Mouse (Mus musculus): Measurements from ENCODE around the gene Usp46.
"Not testable (repeated sequence)": the region's sequence is repeated elsewhere in the genome, so short reads cannot be mapped to it uniquely, and the experiment has no call there.

Gene Usp46

GRCm38 (mm10) chr5:74067831-74068713 is at the start of gene Usp46:
Gene Usp46 (minus strand): TSS chr5:74068431.
- peak; percentile 38 for DNase-seq (ENCODE audit: low read depth, low spot score)

DNA sequence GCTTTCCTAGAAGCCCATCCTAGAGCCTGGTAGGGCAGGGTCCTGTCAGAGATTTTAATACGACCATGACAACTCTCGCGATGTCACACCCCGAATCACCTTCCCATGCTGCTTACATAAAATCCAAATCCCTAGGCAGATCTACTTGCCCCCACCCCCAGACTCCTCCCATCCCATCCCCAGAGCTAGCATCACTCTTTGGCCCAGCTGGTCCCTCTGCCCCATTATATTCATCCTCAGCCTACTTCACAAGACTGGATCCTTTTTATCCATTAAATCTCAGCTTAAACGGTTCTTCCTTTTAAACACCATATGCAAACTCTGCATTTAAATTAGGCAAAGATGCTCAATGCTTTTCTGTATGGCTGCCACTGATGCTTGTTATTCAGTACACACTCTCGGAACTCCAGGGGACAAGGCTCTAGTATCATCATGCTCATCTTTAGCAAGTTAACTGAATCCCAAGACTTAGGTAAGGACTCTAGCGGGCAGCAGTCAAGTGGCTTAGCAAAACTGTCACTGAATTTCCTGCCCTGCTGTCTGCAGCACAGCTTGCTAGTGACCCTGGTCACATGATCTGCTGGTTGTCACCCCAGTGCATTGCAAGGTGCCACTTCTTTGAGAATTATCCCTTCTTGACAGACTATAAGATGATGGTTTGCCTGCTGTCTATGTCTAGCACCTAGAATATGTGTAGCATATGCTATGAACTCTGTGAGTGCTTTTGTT is 45.9 kb upstream of the Usp46 start:
- no peak for DNase-seq (ENCODE audit: low read depth, low spot score)

- DNase-seq (ENCODE audit: low read depth, low spot score) = no peak
These were observed 37.2 kb upstream of the Usp46 start for GRCm38 (mm10) chr5:74105445-74105844.

DNA sequence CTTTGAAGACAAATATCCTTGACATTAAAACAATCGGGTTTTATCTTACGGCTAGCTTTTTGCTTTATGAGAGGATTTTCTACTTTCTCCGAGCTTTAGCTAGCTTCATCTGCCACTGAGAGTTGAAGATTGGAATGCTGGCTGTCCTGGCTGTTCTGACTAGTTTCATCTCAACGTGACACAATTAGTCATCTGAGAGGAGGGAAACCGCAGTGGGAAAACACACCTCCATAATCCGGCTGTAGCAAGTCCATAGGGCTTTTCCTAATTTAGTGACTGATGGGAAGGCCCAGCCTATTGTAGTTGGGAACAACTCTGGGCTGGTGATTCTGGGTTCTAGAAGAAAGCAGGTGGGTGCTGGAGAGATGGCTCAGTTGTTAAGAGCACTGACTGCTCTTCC is 33.5 kb upstream of the Usp46 start:
- no peak for DNase-seq (ENCODE audit: low read depth, low spot score)

DNA sequence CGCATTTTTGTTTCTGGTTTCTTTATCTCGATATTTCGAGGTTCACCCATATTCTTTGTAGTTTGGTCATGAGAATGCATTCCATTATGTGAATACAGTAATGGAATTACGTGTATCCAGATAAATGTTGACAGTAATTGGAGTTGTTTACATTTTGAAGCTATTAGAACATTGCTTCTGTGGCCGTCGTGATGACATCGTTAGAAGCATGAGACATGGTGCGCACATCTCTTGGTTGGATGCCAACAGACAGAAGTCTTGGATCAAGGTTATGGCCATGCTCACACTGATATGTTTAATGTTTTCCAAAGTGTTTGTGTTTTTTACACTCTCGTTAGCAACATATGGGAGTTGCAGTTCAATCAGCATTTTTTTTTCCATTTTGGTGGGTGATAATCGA is 30.8 kb upstream of the Usp46 start:
- DNase-seq (ENCODE audit: low read depth, low spot score) = no peak

DNA sequence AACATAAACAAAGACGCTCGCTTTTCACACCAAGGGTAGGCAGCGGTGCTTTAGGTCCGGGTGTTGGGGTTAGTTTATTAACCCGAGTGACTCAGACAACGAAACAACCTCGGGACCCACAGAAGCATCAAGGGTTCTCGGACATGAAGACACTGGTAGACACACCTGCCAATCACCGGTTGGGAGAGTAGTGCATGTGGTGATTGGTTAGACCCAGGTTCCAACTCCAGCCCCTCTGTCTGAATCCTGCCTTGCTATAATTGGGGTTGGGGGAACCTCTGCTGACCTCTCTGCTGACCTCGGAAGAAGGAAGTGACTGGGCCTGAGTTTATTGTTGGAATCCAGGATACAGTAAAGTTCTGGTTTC is 29.6 kb upstream of the Usp46 start:
- DNase-seq (ENCODE audit: low read depth, low spot score) = no peak

DNA sequence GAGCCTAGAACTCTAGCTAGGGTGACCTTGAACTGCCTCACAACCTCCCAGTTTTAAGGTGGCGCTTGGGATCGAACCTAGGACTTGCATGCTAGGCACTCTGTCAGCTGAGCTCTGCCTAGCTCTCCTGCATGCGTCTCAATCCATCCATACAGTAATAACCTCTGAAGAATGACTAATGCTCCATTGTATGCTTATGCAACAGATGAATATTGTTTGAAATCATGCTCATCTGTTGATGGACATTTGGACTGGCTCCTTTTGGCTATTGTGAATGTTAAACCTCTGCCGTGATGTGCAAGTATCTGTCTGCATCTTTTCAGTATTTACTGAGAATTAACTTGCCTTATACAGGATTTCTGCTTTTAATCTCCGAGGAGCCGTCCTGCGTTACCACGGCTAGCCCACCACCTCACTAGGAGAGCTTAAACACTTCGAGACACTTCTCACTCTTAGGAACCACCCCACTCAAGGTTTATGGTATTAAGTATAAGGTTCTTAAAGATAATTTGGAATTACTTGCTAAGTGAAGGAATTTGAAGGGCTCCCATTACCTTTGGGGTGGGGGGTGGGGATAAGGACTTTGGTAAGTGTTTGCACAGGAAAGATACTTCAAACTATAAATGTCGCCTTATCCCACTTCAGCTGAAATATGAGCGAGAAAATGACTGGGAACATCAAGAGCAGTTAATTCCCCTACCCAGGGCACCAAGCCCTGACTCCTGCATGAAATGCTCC is 29.1 kb upstream of the Usp46 start:
- DNase-seq (ENCODE audit: low read depth, low spot score) = no peak

DNA sequence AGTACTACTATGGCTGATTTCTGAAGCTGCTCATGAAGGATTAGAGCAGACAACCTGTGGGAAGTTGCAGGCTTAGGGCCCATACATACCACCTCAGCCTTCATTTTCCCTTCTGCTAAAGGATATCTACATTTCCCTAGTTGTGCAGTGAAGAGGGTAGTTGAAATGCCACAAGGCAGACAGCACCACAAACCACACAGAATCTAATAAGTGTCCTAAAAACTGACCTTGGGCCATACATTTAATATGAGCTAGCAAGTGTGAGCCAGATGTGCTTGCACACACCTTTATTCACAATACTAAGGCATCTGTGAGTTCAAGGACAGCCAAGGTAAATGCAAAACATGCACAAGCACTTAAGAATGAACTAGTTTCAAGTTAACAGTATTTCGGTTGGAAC is 27.8 kb upstream of the Usp46 start:
- no peak for DNase-seq (ENCODE audit: low read depth, low spot score)

- no peak for DNase-seq (ENCODE audit: low read depth, low spot score)
These were observed 27.4 kb upstream of the Usp46 start for GRCm38 (mm10) chr5:74095611-74096010.

- DNase-seq (ENCODE audit: low read depth, low spot score) = no peak
These were observed 26.7 kb upstream of the Usp46 start for GRCm38 (mm10) chr5:74094841-74095437.

DNA sequence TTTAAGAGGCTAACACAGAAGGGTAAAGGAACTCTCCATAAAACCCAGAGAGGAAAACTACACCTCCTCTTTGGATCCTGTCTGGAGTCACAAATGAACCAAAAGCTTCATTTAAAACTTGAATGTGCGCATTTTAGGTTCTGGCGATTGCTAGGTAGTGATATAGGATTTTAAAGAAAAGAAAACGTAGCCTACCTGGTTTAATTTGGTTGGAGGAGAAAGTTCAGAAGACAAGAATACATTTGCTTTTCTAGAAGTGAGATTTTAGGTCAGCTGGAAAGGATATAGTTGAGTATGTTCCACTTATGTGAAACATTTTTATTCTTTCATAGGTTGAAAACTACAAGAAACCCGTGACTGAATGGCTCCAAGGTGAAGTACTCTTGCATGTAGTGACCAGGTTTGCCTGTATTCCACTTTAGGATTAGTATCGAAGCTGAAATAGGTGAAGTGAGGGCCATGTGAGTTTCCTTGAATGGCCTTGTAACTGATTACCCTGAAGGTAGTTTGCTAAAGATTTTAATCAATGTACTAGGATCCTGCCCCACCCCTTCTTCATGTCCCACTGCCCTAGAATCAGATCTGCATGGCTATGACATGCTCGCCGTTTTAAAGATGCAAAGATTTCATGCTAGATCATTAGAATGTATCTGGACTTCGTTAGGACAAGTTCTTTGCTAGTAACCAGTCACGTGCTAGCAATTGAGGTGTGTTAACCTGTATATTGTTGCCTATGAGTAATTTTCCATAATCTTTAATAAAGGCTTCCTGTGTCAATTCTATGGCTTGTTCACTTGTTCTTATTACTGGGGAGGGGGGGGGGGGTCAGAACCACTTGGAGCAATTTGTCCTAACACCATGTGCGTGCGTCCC is 25.6 kb upstream of the Usp46 start:
- DNase-seq (ENCODE audit: low read depth, low spot score) = no peak

GRCm38 (mm10) chr5:74092833-74093555 is 24.8 kb upstream of the Usp46 start:
- peak; percentile 77 for DNase-seq (ENCODE audit: low read depth, low spot score)

- DNase-seq (ENCODE audit: low read depth, low spot score) = no peak
These were observed 24.2 kb upstream of the Usp46 start for GRCm38 (mm10) chr5:74092481-74092832.

- DNase-seq (ENCODE audit: low read depth, low spot score) = no peak
These were observed 21.4 kb upstream of the Usp46 start for GRCm38 (mm10) chr5:74089643-74090042.

- DNase-seq (ENCODE audit: low read depth, low spot score) = no peak
These were observed 13.5 kb upstream of the Usp46 start for GRCm38 (mm10) chr5:74081756-74082155.

GRCm38 (mm10) chr5:74078861-74079615 is 10.8 kb upstream of the Usp46 start:
- DNase-seq (ENCODE audit: low read depth, low spot score) = no peak

- DNase-seq (ENCODE audit: low read depth, low spot score) = no peak
These were observed 10.2 kb upstream of the Usp46 start for GRCm38 (mm10) chr5:74078400-74078799.

- no peak for DNase-seq (ENCODE audit: low read depth, low spot score)
These were observed 9.7 kb upstream of the Usp46 start for GRCm38 (mm10) chr5:74077959-74078358.

- no peak for DNase-seq (ENCODE audit: low read depth, low spot score)
These were observed 8.5 kb upstream of the Usp46 start for GRCm38 (mm10) chr5:74076759-74077158.

DNA sequence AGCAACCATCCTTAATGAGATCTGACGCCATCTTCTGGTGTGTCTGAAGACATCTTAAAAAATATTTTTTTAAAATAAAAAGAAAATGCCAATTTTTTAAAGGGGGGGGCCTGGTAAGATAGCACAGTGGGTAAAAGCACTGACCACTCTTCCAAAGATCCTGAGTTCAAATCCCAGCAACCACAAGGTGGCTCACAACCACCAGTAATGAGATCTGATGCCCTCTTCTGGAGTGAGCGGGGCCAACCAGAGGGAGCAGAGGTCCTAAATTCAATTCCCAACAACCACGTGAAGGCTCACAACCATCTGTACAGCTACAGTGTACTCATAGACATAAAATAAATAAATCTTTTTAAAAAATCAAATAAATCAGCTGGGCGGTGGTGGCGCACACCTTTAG is 2.3 kb upstream of the Usp46 start:
- not testable (repeated sequence) for DNase-seq (ENCODE audit: low read depth, low spot score)
